Mouse (Mus musculus) urinary bladder, postnatal 36 days (tissue): ENCODE measurements at regions not wholly inside any gene's neighbourhood (a gene's known extent, or its start where the extent isn't known, plus 50 kb on each side); places are given as distances from the start of the nearest gene placed in this dataset.

Source experiments
- DNase-seq, 2 experiments: peaks; one replicate each; pipeline ENCODE4 v3.0.0; 2022; ENCODE audit warnings: low spot score in 2 of 2, mixed read lengths in 1 of 2

DNA sequence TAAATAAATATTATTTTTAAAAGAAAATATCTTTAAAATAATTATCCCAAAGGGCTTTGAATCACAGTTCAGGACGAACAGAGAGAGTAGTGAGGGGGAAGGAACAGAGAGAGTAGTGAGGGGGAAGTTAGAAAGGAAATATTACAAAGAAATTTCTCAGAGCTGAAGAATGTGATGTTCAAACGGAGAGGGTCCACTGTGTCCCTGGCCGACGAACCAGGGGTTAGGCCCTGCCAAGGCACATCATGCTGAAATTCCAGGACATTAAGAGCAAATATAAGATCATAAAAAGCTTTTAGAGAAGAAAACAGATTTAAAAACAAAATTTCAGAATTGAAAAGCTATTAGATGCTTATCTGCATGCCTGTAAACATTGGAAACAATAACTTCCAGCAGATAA lies 61.6 kb downstream of the Skor1 start:
- DNase-seq, result no peak

- no peak for DNase-seq
Observed at GRCm38 (mm10) chr9:63086671-63087070, 62.1 kb downstream of the Skor1 start.

GRCm38 (mm10) chr9:63082830-63083229 lies 65.9 kb downstream of the Skor1 start:
- no peak for DNase-seq

DNA sequence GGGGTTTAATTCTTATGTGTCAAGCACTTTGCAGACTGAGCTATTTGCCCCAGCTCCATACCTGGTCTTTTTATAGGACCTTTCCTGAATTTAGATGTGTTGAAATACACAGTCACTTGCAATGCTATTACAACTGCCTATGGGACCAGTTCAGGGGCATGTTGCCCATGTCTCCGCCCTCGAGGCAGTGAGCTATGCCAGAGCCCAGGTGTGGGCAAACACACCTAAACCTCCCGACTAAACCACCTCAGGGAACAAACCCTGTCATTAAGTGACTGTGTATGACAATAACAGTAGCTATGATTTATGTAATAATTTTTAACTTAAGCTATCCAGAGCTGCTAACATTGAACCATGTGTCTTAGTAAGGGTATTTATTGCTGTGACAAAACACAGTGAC lies 66.5 kb downstream of the Skor1 start:
- no peak for DNase-seq

DNA sequence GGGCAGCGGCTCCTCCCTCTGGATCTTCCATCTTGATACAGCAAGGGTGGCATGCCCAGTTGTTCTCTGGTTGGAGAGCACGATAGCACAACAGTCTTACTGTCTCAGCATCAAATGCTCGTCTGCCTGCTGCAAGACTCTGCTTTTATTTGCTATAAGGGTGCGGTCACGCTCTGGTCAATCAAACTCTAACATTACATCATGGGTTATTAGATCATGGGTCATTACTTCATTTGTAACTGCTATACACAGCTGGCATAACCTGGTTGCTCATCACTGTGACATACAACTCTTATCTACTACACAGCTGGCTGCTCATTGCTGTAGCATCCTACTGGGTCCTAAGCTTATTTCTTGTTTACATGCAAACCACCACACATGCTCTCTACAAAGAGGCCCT lies 68.4 kb downstream of the Skor1 start:
- no peak for DNase-seq

DNA sequence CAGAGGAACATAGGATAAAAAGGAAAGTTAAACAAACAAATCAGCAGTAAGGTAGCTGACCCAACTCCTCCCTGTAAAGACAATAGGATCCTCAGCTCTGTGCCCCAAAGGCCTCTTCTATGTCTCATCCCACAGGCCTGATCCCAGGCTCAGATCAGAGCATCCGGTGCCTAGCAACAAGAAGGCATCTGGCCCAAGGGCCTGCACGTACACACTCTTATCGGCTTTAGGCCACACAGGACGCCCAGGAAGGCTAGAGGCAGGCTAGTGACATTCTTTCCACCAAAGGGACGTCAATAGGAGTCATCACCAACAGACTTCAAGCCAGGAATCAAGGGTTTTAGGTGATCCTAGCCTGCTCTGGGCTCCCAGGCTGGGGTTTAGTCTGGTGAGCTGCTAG lies 73.5 kb downstream of the Skor1 start:
- DNase-seq, result no peak

DNA sequence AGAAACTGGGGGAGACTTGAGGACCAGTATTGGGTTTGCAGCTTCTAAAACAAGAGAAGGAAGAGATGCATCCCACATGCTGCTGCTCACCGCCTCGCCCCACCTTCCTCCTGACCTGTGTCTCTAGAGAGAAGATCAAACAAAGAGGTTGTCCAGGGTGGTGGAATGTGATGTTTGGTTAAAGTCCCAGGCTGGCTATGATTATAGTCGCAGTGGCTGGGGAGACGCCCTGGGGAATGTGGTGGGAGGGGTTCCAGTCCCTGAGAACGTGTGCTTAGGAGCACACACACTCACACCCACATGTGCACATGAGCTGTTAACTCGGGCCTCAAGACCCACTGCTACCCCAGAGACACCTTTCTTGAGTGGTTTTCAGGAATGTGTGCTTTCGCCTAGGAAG lies 74.0 kb downstream of the Skor1 start:
- DNase-seq, result no peak

GRCm38 (mm10) chr9:63074023-63074750 lies 74.6 kb downstream of the Skor1 start:
- no peak for DNase-seq

GRCm38 (mm10) chr9:63071032-63071431 lies 77.7 kb downstream of the Skor1 start:
- no peak for DNase-seq

GRCm38 (mm10) chr9:63069919-63070318 lies 78.8 kb downstream of the Skor1 start:
- no peak for DNase-seq

DNA sequence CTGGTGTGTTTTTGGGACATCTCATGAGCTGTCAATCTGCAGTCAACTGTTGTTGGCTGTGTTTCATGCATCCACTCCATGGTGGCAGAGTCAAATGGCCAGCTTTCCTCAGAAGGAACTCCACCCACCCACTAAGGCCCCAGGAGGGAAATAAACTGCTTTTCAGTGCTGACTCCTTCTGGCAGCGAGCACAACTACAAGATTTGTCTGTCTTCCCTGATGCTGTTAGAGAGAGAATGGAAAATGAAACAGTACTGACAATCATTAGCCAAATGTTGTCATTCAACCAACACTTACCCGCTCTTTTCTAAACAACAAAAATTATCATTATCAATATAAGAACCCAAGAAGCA lies 79.3 kb upstream of the Pias1 start:
- DNase-seq, result no peak

- DNase-seq, result no peak
Observed at GRCm38 (mm10) chr9:63066384-63067053, 78.8 kb upstream of the Pias1 start.

DNA sequence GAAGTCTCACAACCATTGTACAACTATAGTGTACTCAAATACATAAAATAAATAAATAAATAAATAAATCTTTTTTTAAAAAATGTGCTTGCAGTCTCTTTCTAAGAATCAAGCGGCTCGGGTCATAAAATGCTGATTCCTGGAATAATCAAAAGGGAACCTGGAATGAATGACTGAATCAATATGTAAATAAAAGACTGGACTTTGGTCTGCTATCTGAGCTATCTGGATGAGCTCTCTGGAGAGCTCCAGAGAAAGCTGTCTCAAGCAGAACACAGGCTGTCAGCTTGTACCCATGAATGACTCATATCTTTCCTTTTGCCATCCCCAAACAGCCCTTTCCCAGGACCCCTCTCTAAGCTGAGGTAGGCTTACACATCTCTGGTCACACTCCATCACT lies 75.8 kb upstream of the Pias1 start:
- no peak for DNase-seq

- DNase-seq, result no peak
Observed at GRCm38 (mm10) chr9:63060740-63061139, 73.0 kb upstream of the Pias1 start.

DNA sequence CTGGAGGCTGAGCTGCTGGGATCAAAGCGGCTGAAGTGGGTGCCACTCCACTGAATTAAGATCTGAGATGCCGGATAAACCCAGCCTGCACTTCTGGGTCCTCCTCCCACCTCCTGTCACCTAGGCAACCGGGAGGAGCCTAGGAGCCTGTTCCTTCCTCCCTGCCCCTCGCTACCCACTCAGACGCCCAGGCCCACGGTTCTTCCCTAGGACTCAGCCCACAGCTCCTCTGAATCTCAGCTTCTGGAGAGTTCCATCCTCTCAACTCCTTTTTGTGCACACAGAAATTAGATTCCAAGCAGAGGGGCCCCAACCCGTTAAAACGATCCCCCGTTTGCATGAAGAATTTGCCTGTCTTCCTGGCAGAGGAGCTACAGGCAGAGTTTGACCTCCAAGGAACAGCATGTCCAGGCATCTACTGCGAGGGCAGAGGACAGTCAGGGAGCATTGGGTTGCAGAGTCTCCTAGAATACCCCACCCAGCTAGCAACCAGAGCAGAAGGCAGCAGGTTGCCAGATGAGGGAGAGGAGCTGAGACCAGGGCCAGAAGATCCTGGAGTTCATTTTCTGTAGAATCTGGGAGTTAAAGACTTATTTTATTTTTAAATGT lies 71.6 kb upstream of the Pias1 start:
- peak; percentile 25 to 45 for DNase-seq

- DNase-seq, result no peak
Observed at GRCm38 (mm10) chr9:63058506-63059233, 70.9 kb upstream of the Pias1 start.

DNA sequence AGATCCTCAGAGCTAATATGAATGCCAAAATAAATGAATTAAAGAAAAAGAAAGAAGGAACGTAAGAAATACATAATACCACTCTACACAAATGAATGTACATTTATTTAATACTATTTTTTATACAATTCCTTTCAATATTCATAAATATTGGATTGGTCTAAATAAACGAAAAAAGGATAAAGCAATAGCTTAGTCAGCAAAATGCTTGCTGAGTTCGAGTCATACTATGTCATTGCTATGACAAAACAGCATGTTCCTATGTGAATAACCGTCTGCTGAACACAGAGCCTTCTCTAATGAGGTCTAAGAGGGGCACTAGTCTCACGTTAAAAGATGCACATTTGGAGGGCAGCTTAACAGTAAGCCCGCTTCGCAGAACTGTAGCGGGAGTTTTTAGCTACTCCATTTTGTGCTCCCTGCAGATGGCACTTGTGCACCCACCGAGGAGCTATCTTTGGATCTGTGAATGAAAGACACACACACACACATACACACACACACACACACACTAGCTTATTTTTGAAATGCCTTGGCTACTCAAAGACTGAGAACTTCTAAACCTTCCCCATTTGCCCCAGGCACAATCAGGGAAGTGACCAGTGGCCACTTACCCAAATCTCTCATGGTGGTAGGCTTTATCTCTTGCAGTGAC lies 69.1 kb upstream of the Pias1 start:
- DNase-seq, result no peak

- DNase-seq, result no peak
Observed at GRCm38 (mm10) chr9:63052181-63052580, 64.5 kb upstream of the Pias1 start.

- DNase-seq, result no peak
Observed at GRCm38 (mm10) chr9:63051631-63052030, 63.9 kb upstream of the Pias1 start.

GRCm38 (mm10) chr9:63049290-63049689 lies 61.6 kb upstream of the Pias1 start:
- DNase-seq, result no peak

DNA sequence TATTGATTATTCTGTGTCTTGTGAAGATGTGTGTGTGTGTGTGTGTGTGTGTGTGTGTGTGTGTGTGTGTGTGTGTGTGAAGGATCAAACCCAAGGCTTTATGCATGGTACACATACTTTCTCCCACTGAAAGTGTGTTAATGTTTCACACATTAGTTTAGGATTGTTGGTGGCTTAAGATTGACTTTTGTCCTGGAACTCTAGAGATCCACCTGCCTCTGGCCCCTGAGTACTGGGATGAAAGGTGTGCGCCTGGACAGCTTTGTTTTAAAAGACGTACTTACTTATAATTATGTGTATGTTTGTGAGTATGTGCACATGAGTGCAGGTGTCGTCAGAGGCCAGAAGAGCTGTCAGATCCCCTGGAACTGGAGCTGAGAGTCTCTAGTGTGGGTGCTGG lies 59.3 kb upstream of the Pias1 start:
- DNase-seq, result no peak

DNA sequence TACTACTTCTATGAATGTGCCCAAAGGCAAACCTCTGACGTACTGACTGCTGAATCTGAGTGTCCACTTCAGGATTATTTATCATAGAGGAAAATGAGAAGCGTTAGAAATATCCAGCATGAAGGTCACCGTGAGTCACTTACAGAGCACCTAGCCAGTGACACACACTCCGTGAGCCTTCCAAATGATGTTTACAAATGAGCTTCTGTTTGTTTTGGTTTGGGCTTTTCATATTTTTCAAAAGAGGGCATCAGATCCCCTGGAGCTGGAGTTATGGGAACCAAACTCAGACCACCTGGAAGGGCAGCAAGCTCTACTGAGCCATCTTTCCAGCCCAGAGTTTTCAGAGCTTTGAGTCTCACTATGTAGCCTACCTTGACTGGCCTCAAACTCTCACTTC lies 57.8 kb upstream of the Pias1 start:
- DNase-seq, result no peak
